Mouse (Mus musculus) stomach, postnatal 0 days (tissue): ENCODE measurements around the gene Kcnj4.

Source experiments
- CTCF ChIP-seq: IDR thresholded peaks from 2 replicates; pipeline ENCODE4 v1.5.1; 2016; ENCODE audit warnings: antibody characterized with exemption, low read depth, mild to moderate bottlenecking, moderate library complexity
- EP300 ChIP-seq: optimal IDR thresholded peaks from 2 replicates; pipeline ENCODE3; 2016; ENCODE audit warnings: antibody characterized with exemption

GRCm38 (mm10) chr15:79440651-79441330, 64.2 kb downstream of the Kcnj4 start:
- TF ChIP-seq CTCF = no peak
- TF ChIP-seq EP300 = no peak
